Mouse (Mus musculus): ENCODE data around the gene Ptprt.
"Not testable (repeated sequence)": the region's sequence is repeated elsewhere in the genome, so short reads cannot be mapped to it uniquely, and the experiment has no call there.

DNA sequence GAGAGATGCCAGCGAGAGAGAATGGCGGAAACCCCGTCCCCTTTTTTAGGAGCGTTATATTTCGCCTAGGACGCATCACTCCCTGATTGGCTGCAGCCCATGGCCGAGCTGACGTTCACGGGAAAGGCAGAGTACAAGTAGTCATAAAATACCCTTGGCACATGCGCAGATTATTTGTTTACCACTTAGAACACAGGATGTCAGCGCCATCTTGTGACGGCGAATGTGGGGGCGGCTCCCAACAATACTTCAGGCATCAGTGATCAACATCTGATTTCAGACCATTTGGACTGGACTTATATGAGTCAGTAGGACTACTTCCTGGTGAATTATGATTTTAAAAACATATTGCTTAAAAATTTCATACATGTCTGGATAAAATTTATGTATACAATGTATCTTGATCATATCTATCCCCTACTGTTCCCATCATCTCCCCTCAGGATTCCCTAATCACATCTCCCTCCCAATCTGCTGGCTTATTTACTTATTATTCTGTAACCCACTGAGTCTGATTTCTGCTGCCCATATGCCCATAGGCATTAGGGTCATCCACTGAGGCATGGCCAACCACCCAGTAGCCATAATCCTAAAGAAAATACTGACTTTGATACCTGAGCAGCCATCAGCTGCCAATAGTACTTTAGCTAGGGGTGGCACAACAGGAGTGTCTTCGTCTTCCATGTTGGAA, 1148.9 kb downstream of the Ptprt start:
- TF ChIP-seq CTCF (conservative IDR thresholded peaks at IDR 0.05; ENCODE audit: insufficient read depth, insufficient read length, low read depth, low read length); POLR2A (IDR thresholded peaks at IDR 0.05; ENCODE audit: low read depth, low read length): not testable (repeated sequence)

Data from kidney, adult 2 months (tissue).